Mouse (Mus musculus) cerebellum, adult 2 months (tissue): ENCODE results near the gene Mmp27.

Experiments
- CTCF ChIP-seq: fragments of 200-500 bp; IDR thresholded peaks from 2 replicates; pipeline ENCODE4 v1.5.1; 2011; ENCODE audit warnings: low read depth, mild to moderate bottlenecking, control low read depth, low read length, moderate library complexity, borderline replicate concordance; ENCODE audit not compliant: insufficient read depth
- POLR2A ChIP-seq: fragments of 200-500 bp; IDR thresholded peaks from 2 replicates; pipeline ENCODE4 v1.6.1; 2011; ENCODE audit warnings: low read length, control low read depth, borderline replicate concordance; ENCODE audit not compliant: insufficient read depth

GRCm38 (mm10) chr9:7545920-7546319 is 25.3 kb upstream of the Mmp27 start:
- TF ChIP-seq CTCF = no peak
- no peak for TF ChIP-seq POLR2A
